Mouse (Mus musculus): ENCODE measurements around the gene Clcf1.
"Not testable (repeated sequence)": the region's sequence is repeated elsewhere in the genome, so short reads cannot be mapped to it uniquely, and the experiment has no call there.

The Clcf1 gene

DNA sequence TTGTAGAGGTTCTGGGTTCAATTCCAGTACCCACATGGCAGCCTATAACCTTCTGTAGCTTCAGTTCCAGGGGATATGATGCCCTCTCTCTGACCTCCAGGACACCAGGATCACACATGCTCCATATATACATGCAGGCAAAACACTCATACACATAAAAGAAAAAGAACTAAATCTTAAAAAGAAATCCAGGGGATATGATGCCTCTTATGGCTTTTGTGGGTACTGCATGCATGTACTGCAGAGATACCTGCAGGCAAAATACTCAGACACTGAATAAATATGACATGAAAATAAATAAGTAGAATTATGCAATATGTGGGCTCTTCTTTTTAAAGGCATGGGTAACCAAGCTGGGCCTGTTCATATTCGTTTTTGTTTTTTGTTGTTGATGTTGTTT lies 33.0 kb downstream of the Clcf1 start:
- peak; percentile 48 for DNase-seq (ENCODE audit: low read depth, low spot score)

DNA sequence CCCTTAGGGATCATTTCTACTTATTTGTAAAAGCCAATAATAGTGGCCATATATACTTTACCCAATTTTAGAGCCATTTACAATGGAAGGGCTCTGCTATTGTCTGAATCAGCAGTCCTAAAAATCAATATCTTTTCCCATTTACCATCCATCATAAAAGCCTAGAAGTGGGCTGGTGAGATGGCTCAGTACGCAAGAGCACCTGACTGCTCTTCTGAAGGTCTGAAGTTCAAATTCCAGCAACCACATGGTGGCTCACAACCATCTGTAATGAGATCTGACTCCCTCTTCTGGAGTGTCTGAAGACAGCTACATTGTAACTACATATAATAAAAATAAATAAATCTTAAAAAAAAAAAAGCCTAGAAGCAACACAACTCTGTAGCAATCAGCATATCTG lies 34.6 kb downstream of the Clcf1 start:
- DNase-seq (ENCODE audit: low read depth, low spot score): not testable (repeated sequence)

DNA sequence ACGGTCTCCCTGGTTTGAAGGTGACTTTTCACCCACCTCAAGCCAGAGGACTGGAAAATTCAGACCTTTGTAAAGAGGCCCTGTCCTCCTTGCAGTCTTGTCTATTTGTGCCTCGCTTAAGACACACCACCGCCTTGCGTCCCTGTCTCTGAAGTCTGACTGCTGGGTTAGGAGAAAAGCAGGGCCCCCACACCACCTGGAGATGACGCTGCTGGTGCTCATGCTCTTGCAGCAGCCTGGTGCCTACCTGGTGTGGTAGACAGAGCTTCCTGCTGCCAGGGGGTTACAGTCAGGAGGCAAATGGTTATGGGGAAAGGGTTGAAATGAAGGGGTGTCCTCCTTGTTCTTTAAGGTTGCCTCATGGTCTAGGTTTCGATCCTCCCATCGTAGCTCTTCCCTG lies 40.2 kb downstream of the Clcf1 start:
- DNase-seq (ENCODE audit: low read depth, low spot score): no peak

DNA sequence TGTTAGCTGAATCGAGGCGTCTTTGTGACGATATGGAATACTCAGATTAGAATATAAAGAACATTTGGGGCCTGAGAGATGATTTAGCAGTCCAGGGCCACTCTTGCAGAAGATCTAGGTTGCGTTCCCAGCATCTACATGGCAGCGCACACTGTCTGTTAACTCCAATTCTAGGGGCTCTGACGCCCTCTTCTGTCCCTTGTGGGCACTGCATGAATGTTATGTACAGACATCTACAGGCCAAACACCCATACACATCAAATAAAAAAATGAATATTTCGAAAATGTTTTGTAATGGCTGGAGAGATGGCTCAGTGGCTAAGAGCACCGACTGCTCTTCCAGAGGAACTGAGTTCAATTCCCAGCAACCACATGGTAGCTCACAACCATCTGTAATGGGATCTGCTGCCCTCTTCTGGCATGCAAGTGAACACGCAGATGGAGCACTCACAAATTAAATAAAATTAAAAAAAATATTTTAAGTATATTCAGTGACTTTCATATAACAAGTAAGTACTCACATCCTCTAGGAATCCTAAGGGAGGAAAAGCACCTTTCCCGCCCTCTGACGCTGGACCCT lies 41.6 kb downstream of the Clcf1 start:
- DNase-seq (ENCODE audit: low read depth, low spot score): peak; percentile 58

DNA sequence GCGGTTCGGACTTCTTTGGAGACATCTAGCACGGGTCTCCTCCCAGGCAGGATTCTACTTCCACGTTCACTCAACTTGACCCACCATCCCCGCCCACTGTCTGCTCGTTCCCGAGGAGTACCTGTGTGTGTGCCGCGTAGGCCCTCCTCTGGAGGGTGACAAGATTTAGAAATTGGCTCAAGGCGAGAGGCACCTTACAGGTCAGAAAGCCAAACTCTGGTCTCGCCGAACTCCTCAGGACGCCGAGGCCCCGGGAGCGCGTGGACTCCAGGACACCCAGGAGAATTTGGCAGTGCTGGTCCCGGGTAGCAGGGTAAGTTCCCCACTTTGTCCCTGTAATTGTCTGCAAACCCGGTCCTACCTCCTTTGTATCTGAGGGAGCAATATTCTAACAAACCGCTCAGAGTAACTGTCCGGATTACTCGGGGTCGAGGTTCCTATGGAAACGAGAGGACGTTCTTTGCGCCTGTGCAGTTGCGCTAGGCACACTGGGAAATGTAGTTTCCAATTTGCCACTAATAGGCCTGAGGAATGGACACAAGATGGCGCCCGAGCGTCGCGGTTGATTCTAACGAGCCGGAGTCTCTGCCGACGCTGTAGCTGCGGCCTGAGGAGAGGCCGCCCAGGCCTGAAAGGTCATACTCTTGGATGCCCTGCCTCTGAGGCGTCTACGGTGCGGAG lies 43.3 kb downstream of the Clcf1 start:
- peak; percentile 95 for DNase-seq (ENCODE audit: low read depth, low spot score)

DNA sequence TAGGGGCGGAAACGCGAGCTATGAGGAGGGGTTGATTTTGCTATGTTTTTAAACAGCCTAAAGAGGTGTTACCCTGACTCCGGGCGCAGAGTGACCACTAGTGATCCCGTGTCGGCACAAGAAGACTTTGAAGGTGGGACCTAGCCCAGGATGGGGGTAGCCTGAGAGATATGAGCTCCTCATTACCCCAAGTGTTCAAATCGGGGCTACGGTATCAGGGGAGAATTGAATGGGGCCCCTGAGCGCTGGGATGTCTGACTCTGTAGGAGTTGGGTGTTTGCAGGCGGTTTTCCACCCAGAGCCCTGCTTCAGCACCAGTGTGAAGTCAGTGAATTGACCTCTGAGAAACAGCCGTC lies 43.8 kb downstream of the Clcf1 start:
- no peak for DNase-seq (ENCODE audit: low read depth, low spot score)

DNA sequence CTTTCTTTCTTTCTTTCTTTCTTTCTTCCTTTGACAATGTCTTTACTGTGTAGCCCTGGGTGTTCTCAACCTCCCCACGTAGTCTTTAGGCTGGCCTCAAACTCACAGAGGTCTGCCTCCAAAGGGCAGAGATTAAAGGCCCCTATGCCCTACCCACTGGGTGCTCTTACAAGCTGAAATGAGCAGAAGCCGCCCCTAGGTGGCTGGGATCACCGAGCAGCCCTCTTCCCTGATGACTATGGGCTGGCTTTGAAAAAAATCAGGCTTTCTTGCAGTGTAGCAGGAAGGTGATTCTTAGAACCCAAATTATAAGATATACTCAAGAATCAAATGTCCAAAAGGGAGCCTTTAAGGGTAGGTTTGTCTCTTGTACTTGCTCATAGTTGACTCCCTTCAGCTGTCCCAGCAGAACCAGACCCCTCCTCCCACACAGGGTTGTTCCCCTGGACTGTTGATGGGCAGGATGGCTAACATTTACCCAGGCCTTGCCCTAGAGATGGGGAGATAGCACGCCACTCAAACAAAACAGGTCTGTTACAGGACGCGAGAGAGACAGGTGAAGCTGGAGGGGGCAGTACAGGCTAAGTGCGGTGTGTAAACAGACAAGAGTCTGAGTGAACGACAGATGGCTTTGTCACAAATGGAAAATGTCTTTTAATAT lies 47.1 kb downstream of the Clcf1 start:
- peak; percentile 36 for DNase-seq (ENCODE audit: low read depth, low spot score)

DNA sequence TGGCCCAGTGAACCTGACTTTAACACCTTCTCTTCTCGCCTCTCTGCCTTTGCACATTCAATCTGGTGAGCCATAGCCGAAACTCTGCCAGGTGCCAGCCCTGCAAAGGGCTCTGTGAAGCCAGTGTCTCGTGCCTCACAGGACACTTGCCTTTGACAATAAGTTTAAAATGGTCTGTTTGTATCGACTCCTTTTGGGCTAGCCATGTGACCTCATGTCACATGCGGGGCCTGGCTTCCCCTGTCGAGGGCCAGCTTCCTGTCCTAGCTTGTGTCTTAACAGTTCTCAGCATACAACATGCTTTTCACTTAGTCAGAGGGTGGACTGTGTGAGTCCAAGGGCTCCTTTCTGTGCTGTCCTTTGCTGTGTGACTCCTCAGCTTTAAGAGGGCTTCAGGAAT lies 48.7 kb downstream of the Clcf1 start:
- no peak for DNase-seq (ENCODE audit: low read depth, low spot score)

DNA sequence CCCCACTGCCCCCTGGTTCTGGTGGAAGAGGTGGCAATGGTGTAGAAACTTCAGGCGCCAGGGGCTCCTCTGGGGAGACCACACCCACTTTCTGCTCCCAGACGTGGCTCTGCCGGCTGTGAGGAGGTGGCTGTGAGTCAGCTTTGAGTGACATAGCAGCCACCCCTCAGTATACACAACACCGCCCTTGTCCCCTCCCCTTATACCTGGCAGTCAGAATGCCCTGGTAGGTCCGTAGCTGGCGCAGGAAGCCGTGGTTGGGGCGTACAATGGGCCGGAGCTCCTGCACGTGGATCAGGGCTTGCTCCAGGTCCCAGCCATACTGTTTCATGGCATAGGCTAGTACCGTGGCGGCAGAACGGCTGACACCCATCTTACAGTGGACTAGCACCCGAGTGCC lies 49.7 kb downstream of the Clcf1 start:
- no peak for DNase-seq (ENCODE audit: low read depth, low spot score)

DNA sequence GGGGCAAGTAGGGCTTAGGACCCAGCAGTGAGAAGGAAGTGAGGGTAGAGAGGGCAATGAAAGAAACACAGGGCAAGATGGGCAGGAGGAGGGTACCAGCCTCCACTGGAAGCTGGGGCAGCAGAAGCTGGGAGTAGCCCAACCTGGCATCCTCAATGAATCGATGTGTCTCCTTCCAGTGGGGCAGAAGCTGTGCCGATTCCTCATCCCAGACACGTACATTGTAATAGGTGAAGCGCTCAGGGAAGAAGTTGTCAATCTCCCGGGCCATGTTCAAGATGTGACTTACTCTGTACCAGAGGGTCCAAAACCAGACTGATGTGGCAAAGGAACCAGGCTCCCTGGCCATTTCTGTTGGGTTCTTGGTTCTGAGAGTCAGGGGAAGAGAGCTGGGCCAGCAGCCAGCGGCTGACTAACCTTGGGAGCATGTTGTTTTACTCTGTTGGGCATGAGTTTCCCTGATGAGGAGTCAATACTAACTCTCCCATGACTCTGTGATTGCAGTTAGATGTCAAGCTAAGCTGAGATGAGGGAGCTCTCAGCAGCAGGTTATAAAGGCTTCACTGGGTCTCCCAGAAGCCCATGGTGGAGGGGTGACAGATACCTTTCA lies 50.2 kb downstream of the Clcf1 start:
- DNase-seq (ENCODE audit: low read depth, low spot score): no peak

DNA sequence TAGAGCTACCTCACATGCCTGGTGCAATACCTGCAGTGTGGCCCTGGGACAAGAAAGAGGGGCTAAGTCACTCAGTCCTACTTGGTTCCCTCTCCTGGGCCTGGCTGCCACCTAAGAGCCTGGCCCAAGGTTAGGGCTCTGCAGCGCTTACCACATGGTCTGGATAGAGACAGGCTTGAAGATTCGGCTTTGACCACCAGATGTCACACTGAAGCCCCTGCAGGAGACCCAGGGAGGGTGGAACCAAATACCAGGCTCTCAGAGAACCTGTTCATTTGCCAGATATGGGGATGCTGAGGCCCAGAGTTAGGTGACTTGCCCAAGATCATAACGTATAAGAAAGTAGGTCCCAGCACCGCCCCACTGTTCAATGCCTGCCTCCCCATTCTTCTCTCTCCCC lies 51.9 kb downstream of the Clcf1 start:
- DNase-seq (ENCODE audit: low read depth, low spot score): peak; percentile 37

DNA sequence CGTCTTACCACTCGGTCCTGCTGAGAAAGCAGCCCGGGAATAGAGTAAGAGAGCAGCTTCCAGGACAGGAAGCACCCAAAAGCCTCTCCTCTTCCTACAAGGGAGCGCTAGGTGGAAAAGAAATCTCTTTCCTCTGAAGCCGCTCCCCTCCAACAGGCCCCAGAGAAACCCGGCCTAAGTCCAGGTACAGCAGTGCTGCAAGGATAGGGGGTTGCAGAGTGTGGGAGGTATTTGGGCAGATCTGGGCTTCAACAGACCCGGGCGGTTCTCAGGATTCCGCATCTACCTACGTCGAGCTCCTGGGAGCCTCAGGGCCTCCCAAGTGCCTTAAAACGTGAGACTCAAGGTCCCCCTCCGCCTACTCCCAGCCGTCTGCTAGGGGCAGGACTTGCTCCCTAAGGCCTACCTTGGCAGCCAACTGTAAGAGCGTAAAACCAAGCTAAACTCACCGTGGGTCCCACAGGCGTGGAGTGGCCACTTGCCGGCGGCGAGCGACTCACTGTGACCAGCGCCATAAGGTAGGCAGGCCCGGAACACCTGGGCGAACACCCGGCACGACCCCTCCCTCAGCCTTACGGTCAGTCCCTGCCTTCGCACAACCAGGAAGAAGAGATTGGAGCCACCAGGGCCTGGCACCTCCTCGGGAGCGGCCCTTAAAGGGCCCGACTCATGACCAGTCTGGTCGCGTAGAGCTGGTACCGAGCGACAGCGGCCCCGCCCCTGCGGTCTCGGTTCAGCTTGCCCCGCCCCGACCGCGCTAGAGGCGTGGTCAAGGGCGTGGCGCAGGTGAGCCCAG lies 54.7 kb downstream of the Clcf1 start, which contains the start of gene Ssh3:
TSS of gene Ssh3 (minus strand) at position 615 of the 796 bp plus-strand sequence.
- DNase-seq (ENCODE audit: low read depth, low spot score): peak; percentile 48

DNA sequence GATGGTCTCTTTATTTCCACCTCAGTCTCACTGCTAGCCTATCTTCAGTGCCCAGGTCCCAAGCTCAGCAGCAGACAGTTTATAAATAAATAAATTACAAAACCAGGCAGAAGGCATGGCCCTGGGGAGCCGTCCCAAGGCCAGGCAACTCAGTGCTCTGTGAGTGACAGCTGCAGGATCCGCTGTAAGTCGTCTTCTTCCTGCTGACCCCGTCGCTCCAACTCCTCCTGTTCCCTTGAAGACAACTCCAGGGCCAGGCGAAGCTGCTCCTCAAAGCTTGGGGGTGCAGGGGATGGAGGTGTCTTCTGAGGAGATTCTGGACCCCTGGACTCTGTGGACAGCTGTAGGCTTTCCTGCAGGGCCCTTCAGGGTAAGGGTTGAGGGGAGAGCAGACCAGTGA lies 56.1 kb downstream of the Clcf1 start:
- DNase-seq (ENCODE audit: low read depth, low spot score): no peak

DNA sequence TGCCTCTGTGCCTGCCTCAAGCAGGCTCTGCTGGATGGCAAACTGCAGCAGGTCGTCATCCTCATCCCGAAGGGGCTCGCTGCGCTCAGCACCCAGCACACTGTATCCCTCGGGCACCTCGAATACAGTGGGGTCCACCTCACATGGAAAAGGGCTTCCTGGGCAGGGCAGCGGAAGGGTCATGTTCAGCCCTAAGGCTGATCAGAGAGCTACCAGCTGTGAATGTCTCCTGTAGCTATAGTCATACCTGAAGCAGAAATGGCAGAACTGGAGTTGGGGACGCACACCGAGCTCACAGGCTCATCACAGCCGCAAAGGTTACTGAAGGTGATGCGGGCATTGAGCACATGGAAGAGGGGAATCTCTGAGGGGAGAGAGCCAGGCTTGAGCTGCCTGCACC lies 56.9 kb downstream of the Clcf1 start:
- DNase-seq (ENCODE audit: low read depth, low spot score): no peak

Measured in A20 (cell line).